In genomic region chr10:42106611-42107010, GRCm38 (mm10) we compare ENCODE assay signal across 21 mouse cellular contexts.
DNase-seq lines count a peak whose midpoint lies in the region; ATAC-seq lines count a peak whose summit lies in the region.
"Had no signal": no experiment of that assay in that cellular context is flagged by ENCODE, and none has a peak within 500 bp of the region (broad histone marks: within the 10 kb centered on the region; RNA-seq: fewer than 3 reads in every experiment).

No protein-coding gene starts in this region.

- no peak for ATAC-seq in heart, embryonic 11.5 days (replicated peaks; ENCODE audit: insufficient number of reproducible peaks, low FRiP score, low TSS enrichment)
- ATAC-seq: CD4-positive, CD25-positive, alpha-beta regulatory T cell, adult 4 months; forebrain, embryonic 13.5 days; forebrain, postnatal 0 days; hindbrain, postnatal 0 days had no signal

- no peaks in the 10 kb centered on the region for H3K36me3 ChIP-seq in heart, embryonic 11.5 days (ENCODE audit: control insufficient read depth, insufficient read depth, low read length)
- no peaks in the 10 kb centered on the region for H3K36me3 ChIP-seq in heart, embryonic 10.5 days
- H3K36me3 ChIP-seq in forebrain, embryonic 10.5 days (replicated peaks), result no peaks in the 10 kb centered on the region
- H3K36me3 ChIP-seq: embryonic facial prominence, embryonic 12.5 days; G1E; heart, embryonic 15.5 days; hindbrain, embryonic 13.5 days had no signal

- H3K9ac ChIP-seq in heart, embryonic 11.5 days (ENCODE audit: low read depth, low read length), result no peak overlapping the region
- H3K9ac ChIP-seq: embryonic facial prominence, embryonic 12.5 days; forebrain, embryonic 13.5 days; forebrain, postnatal 0 days; heart, embryonic 15.5 days; hindbrain, embryonic 13.5 days had no signal

- H3K9me3 ChIP-seq in heart, embryonic 11.5 days (replicated peaks; ENCODE audit: control insufficient read depth, low read length), result peaks cover 4% of the 10 kb centered on the region; the same call in 1 of the 2 replicates
- H3K9me3 ChIP-seq in heart, embryonic 10.5 days, result no peaks in the 10 kb centered on the region
- peaks cover 7% of the 10 kb centered on the region; the same call in 1 of the 2 replicates for H3K9me3 ChIP-seq in forebrain, embryonic 10.5 days
- H3K9me3 ChIP-seq: forebrain, embryonic 13.5 days; G1E; heart, embryonic 15.5 days; hindbrain, embryonic 13.5 days had no signal

- no peak overlapping the region for H3K4me2 ChIP-seq in heart, embryonic 11.5 days
- H3K4me2 ChIP-seq: embryonic facial prominence, embryonic 12.5 days; forebrain, embryonic 13.5 days; heart, embryonic 15.5 days; hindbrain, embryonic 13.5 days had no signal

- DNase-seq in heart, adult 11 months, result peak; percentile 94
- peak; percentile 51 to 54 for DNase-seq in heart, postnatal 14 days
- DNase-seq in heart, embryonic 10.5 days (ENCODE audit: low spot score), result no peak
- DNase-seq in gastrocnemius, postnatal 14 days, result peak; percentile 56
- no peak for DNase-seq in forebrain, embryonic 10.5 days (ENCODE audit: extremely low spot score, low spot score)
- no peak for DNase-seq in kidney, postnatal 14 days
- DNase-seq: adrenal gland, adult 8-10 months; adrenal gland, postnatal 36 days; B cell, adult 2 months; cerebellum, adult 2 months; embryo, embryonic 11 days; forebrain, postnatal 0 days; kidney, adult 11 months had no signal

- peaks cover 13% of the 10 kb centered on the region; the same call in 1 of the 2 replicates for H3K4me1 ChIP-seq in heart, embryonic 11.5 days (ENCODE audit: control insufficient read depth, insufficient read depth, low read length)
- H3K4me1 ChIP-seq in heart, embryonic 10.5 days, result peaks cover 28% of the 10 kb centered on the region
- peaks cover 26% of the 10 kb centered on the region for H3K4me1 ChIP-seq in forebrain, embryonic 10.5 days
- H3K4me1 ChIP-seq: embryonic facial prominence, embryonic 12.5 days had no signal

- 84% methylated on average over 9 of the region's 9 CpGs for WGBS in heart, embryonic 11.5 days (ENCODE audit: insufficient replicate concordance)
- 82% methylated on average over 9 of the region's 9 CpGs for WGBS in heart, embryonic 10.5 days
- WGBS in forebrain, embryonic 10.5 days, result 93% methylated on average over 9 of the region's 9 CpGs

- no peak overlapping the region for H3K27ac ChIP-seq in heart, embryonic 11.5 days (ENCODE audit: low read depth, low read length)
- H3K27ac ChIP-seq in heart, embryonic 10.5 days, result no peak overlapping the region
- no peak overlapping the region for H3K27ac ChIP-seq in forebrain, embryonic 10.5 days
- H3K27ac ChIP-seq: embryonic facial prominence, embryonic 12.5 days; forebrain, embryonic 13.5 days; heart, embryonic 15.5 days; hindbrain, embryonic 13.5 days; hindbrain, postnatal 0 days had no signal

- H3K27me3 ChIP-seq in heart, embryonic 11.5 days (ENCODE audit: control insufficient read depth, insufficient read depth, low read length), result no peaks in the 10 kb centered on the region
- H3K27me3 ChIP-seq in heart, embryonic 10.5 days (ENCODE audit: insufficient read depth, poor library complexity, severe bottlenecking), result no peaks in the 10 kb centered on the region
- H3K27me3 ChIP-seq in forebrain, embryonic 10.5 days (ENCODE audit: poor library complexity, severe bottlenecking), result no peaks in the 10 kb centered on the region
- H3K27me3 ChIP-seq: embryonic facial prominence, embryonic 12.5 days; forebrain, embryonic 13.5 days; heart, embryonic 15.5 days had no signal

- no peak overlapping the region for H3K4me3 ChIP-seq in heart, embryonic 11.5 days (ENCODE audit: low read depth, low read length)
- no peak overlapping the region for H3K4me3 ChIP-seq in heart, embryonic 10.5 days
- no peak overlapping the region for H3K4me3 ChIP-seq in forebrain, embryonic 10.5 days
- H3K4me3 ChIP-seq: embryonic facial prominence, embryonic 12.5 days; forebrain, embryonic 13.5 days; heart, embryonic 15.5 days; hindbrain, embryonic 13.5 days had no signal

- intact Hi-C loops in heart, postnatal 14 days (cut with DNase I), result no loop called here
- intact Hi-C loops in gastrocnemius, postnatal 14 days (cut with DNase I; ENCODE audit: low total_unique reads), result no loop called here

Comparison
In these comparisons a context has a peak if more than half of its experiments do, and no peak if none do; other contexts are left out.
1. DNase-seq: peak in heart, adult 11 months (single experiment), heart, postnatal 14 days (2 of 2) and gastrocnemius, postnatal 14 days (single experiment); none in heart, embryonic 10.5 days (single experiment), forebrain, embryonic 10.5 days (single experiment) and kidney, postnatal 14 days (single experiment).